Mouse (Mus musculus): ENCODE measurements around the gene Syt7. TPM values are rescaled to one million over a fixed set of nuclear protein-coding genes. Genes with fewer than 3 reads are reported as not detected.

Gene Syt7
- polyA plus RNA-seq, 1 experiment, result 10.5 TPM

DNA sequence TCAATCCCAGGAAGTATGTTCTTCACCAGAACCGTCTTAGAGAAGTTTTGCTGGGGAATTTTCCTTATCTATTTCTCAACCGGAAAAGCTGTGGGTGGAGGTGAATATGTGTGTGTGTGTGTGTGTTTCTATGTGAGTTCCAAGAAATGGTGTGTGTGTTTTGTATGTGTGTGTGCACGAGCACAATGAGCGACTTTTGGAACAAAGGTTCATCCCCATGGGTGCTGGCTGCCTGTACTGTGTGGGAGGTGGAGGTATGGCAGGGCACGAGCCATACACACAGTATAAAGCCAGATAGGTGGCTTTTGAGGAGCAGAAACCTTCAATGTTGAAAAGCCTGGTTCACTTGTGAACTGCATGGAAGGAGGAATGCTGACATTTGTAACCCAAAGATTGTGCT lies 1.2 kb upstream of the Syt7 start:
- 39% methylated on average over 5 of the region's 5 CpGs for WGBS

DNA sequence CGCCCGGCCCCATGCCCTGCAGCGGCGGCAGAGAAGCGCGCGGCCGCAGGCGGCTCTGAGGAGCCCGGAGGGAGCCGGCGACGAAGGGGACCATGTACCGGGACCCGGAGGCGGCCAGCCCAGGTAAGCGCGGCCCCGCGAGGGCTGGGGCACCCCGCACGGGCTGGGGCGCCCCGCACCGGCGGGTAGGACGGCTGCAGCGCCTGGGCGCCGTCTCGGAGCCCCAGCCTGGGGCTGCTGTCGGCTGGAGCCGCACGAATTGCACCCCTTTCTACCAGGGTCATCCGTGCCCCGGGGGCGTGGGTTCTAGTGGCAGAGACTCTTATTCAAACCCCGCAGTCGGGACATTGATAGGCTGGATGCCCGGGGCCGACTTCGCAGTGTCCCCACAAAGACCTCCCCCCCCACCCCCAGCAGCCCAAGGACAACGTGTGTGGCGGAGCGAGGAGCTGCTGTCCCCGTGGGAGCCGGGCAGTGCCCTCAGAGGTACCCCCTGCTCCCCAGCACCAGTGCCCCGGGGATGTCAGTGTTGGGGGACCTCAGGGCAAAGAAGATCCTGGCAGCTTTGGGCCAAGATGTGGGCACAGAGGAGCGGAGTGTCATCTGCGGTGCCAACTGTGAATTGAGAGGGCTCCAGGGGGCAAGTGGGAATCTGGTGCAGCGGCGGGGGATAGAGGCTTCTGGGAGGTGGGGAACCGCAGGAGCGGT lies 655 bp downstream of the Syt7 start:
- no peaks in the 10 kb centered on the region for H3K36me3 ChIP-seq (ENCODE audit: control insufficient read depth, insufficient read depth, low read length)
- H3K27me3 ChIP-seq (ENCODE audit: control insufficient read depth, insufficient read depth, low read length), result peaks cover 21% of the 10 kb centered on the region
- no peak overlapping the region for H3K27ac ChIP-seq (ENCODE audit: insufficient read depth, low read depth, low read length)
- no peaks in the 10 kb centered on the region; the same call in 1 of the 2 replicates for H3K4me1 ChIP-seq (ENCODE audit: control insufficient read depth, insufficient read depth, insufficient read length, low read length)
- WGBS, result 3% methylated on average over 54 of the region's 54 CpGs
- no peak for TF ChIP-seq CTCF (IDR thresholded peaks at IDR 0.05; ENCODE audit: extremely low read depth, insufficient read length, insufficient replicate concordance, low read depth, low read length)
- no peak for TF ChIP-seq POLR2A (IDR thresholded peaks at IDR 0.05; ENCODE audit: low read depth, low read length)
- peak overlapping the region; percentile 65 for H3K4me3 ChIP-seq (ENCODE audit: low read depth, low read length)

More for the DNA sequence above, 1.2 kb upstream of the Syt7 start:
- H3K27ac ChIP-seq (ENCODE audit: insufficient read depth, low read depth, low read length), result no peak overlapping the region
- H3K4me3 ChIP-seq (ENCODE audit: low read depth, low read length), result no peak overlapping the region
- no peak for TF ChIP-seq POLR2A (IDR thresholded peaks at IDR 0.05; ENCODE audit: low read depth, low read length)
- no peak for TF ChIP-seq CTCF (IDR thresholded peaks at IDR 0.05; ENCODE audit: extremely low read depth, insufficient read length, insufficient replicate concordance, low read depth, low read length)
- H3K36me3 ChIP-seq (ENCODE audit: control insufficient read depth, insufficient read depth, low read length), result no peaks in the 10 kb centered on the region
- H3K4me1 ChIP-seq (ENCODE audit: control insufficient read depth, insufficient read depth, insufficient read length, low read length), result no peaks in the 10 kb centered on the region; the same call in 1 of the 2 replicates
- peaks cover 21% of the 10 kb centered on the region for H3K27me3 ChIP-seq (ENCODE audit: control insufficient read depth, insufficient read depth, low read length)

DNA sequence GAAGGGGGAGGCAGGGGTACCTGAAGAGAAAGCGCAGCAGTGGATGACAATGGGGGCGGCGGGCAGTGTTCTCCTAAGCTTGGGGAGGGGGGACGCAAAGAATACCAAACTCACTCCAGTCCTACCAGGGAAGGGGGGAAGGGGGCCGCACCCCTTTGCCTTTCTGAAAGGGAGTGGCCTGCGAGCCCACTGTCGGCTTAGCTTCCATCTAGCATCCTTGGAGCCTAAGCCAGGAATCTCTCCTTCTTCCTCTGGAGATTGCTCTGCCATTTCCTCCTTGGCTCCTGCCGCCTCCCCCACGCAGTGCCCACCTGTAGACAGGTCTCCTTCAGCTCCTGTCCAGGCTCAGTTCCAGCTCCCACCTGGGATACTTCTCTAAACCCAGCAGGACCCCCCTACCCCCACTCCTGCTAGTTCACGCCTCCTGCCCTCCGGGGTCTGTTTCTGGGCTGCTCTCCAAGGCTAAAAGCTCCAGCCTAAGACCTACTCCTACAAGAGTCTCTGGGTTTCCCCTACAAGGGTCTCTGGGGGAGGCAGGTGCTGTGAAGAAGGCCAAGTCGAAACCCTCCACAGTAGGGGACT lies 1.3 kb downstream of the Syt7 start:
- Histone ChIP-seq H3K27me3 (ENCODE audit: control insufficient read depth, insufficient read depth, low read length) (peaks cover 21% of the 10 kb centered on the region), H3K36me3 (ENCODE audit: control insufficient read depth, insufficient read depth, low read length) (no peaks in the 10 kb centered on the region), H3K27ac (ENCODE audit: insufficient read depth, low read depth, low read length) (no peak overlapping the region), H3K4me3 (ENCODE audit: low read depth, low read length) (peak overlapping the region; percentile 65), H3K4me1 (ENCODE audit: control insufficient read depth, insufficient read depth, insufficient read length, low read length) (no peaks in the 10 kb centered on the region; the same call in 1 of the 2 replicates)
- TF ChIP-seq POLR2A (IDR thresholded peaks at IDR 0.05; ENCODE audit: low read depth, low read length), result no peak
- TF ChIP-seq CTCF (IDR thresholded peaks at IDR 0.05; ENCODE audit: extremely low read depth, insufficient read length, insufficient replicate concordance, low read depth, low read length), result no peak
- WGBS, result 37% methylated on average over 11 of the region's 12 CpGs

DNA sequence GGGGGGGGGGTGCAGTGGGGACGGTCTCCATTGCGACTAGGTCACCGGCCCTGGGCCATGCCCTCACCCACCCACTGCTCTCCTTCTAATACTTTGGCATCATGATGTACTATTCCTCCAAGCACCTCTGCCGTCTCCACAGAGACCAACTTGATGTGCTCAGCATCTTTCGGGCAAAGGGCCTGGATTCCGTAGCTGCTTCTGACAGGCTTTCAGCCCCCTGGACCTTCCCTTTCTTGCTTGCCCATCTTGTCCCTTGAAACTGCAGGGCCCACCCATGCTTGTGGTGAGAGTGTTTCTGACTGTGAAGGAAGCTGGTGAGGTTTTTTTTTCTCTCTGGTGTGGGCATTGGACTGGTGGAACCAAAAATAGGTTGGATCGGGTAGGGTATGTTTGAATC lies 2.1 kb downstream of the Syt7 start:
- peaks cover 21% of the 10 kb centered on the region for H3K27me3 ChIP-seq (ENCODE audit: control insufficient read depth, insufficient read depth, low read length)
- H3K4me3 ChIP-seq (ENCODE audit: low read depth, low read length), result no peak overlapping the region
- no peaks in the 10 kb centered on the region for H3K36me3 ChIP-seq (ENCODE audit: control insufficient read depth, insufficient read depth, low read length)
- TF ChIP-seq POLR2A (IDR thresholded peaks at IDR 0.05; ENCODE audit: low read depth, low read length) (no peak), CTCF (IDR thresholded peaks at IDR 0.05; ENCODE audit: extremely low read depth, insufficient read length, insufficient replicate concordance, low read depth, low read length) (no peak)
- WGBS, result 91% methylated on average over 7 of the region's 7 CpGs
- H3K27ac ChIP-seq (ENCODE audit: insufficient read depth, low read depth, low read length), result no peak overlapping the region
- no peaks in the 10 kb centered on the region; the same call in 1 of the 2 replicates for H3K4me1 ChIP-seq (ENCODE audit: control insufficient read depth, insufficient read depth, insufficient read length, low read length)

DNA sequence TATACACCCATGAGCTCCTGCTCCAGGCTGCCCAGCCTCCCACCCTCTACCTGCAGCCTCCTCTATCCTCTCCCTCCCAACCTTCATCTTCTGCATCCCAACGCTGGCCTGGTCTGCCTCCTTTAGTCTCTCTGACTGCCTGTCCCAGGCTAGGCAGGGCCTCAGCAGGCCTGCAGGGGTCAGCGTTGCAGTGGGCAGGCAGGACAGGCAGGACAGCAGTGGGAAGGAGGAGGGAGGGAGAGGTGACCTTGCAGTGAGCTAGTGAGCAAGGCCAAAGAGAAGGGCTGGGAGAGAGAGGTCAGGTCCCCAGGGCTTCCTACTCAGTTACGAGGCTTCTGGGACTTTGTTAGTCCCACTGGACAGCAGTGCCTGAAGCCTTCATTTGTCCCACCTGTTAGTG lies 3.1 kb downstream of the Syt7 start:
- peak; percentile 19; the same call in 1 of the 2 replicates for TF ChIP-seq CTCF (IDR thresholded peaks at IDR 0.05; ENCODE audit: extremely low read depth, insufficient read length, insufficient replicate concordance, low read depth, low read length)
- TF ChIP-seq POLR2A (IDR thresholded peaks at IDR 0.05; ENCODE audit: low read depth, low read length), result no peak
- Histone ChIP-seq H3K36me3 (ENCODE audit: control insufficient read depth, insufficient read depth, low read length) (no peaks in the 10 kb centered on the region), H3K27ac (ENCODE audit: insufficient read depth, low read depth, low read length) (no peak overlapping the region), H3K4me1 (ENCODE audit: control insufficient read depth, insufficient read depth, insufficient read length, low read length) (no peaks in the 10 kb centered on the region; the same call in 1 of the 2 replicates), H3K27me3 (ENCODE audit: control insufficient read depth, insufficient read depth, low read length) (peaks cover 21% of the 10 kb centered on the region), H3K4me3 (ENCODE audit: low read depth, low read length) (no peak overlapping the region)
- WGBS, result 30% methylated on average over 3 of the region's 3 CpGs

DNA sequence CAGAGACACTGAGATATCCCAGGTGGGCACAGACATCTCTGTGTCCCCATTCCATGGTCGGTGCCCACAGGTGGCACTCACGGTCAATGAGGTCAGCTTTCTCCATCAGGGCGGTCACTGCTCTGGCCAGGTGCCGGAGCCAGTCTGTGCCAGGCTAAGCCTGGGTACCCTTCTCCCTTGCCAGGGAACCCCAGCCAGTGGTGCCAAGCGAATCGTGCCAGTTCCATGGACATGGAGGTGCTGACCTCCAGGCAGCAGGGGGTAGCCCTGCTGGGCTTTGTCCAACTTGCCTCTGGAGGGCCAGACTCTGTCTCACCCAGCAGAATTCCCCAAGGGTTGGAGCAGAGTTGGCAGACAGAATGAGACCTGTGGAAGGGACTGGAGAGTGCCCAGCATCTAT lies 4.6 kb downstream of the Syt7 start:
- Histone ChIP-seq H3K4me1 (ENCODE audit: control insufficient read depth, insufficient read depth, insufficient read length, low read length) (no peaks in the 10 kb centered on the region; the same call in 1 of the 2 replicates), H3K36me3 (ENCODE audit: control insufficient read depth, insufficient read depth, low read length) (no peaks in the 10 kb centered on the region), H3K27ac (ENCODE audit: insufficient read depth, low read depth, low read length) (no peak overlapping the region), H3K27me3 (ENCODE audit: control insufficient read depth, insufficient read depth, low read length) (peaks cover 16% of the 10 kb centered on the region), H3K4me3 (ENCODE audit: low read depth, low read length) (no peak overlapping the region)
- TF ChIP-seq CTCF (IDR thresholded peaks at IDR 0.05; ENCODE audit: extremely low read depth, insufficient read length, insufficient replicate concordance, low read depth, low read length) (no peak), POLR2A (IDR thresholded peaks at IDR 0.05; ENCODE audit: low read depth, low read length) (no peak)
- 91% methylated on average over 6 of the region's 6 CpGs for WGBS

DNA sequence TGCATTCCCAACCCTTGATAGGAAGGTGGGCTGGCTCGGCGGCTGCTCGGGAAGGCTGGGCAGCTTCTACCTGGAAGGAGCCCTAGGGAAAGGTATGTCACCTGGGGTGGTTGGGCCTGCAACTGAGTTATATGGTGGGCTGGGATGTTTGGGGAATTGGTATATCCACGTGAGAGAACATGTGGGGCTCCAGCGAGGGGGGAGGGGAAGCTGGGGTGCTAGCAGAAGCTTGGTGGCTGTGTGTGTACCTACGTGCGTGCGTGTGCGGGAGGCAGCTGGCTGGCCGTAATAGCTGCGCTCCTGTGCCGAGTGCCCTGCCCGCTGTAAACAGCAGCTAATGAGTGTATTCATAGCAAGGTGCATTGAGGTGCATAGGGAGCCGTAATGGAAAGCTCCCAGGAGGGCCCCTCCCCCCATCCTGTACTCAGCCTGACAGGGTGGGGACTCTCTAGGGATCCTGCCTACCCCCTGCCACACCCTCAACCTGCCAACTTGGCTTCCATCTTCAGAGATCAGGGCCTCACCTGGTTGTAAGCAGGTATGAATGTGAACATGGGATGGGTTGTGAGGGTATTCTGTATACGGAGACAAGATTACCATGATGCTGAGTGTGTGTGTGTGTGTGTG lies 5.1 kb downstream of the Syt7 start:
- no peak overlapping the region for H3K27ac ChIP-seq (ENCODE audit: insufficient read depth, low read depth, low read length)
- H3K27me3 ChIP-seq (ENCODE audit: control insufficient read depth, insufficient read depth, low read length), result peaks cover 16% of the 10 kb centered on the region
- no peak for TF ChIP-seq CTCF (IDR thresholded peaks at IDR 0.05; ENCODE audit: extremely low read depth, insufficient read length, insufficient replicate concordance, low read depth, low read length)
- H3K36me3 ChIP-seq (ENCODE audit: control insufficient read depth, insufficient read depth, low read length), result no peaks in the 10 kb centered on the region
- 51% methylated on average over 15 of the region's 15 CpGs for WGBS
- no peak overlapping the region for H3K4me3 ChIP-seq (ENCODE audit: low read depth, low read length)
- no peaks in the 10 kb centered on the region; the same call in 1 of the 2 replicates for H3K4me1 ChIP-seq (ENCODE audit: control insufficient read depth, insufficient read depth, insufficient read length, low read length)

All from small intestine, adult 2 months (tissue).